Mouse (Mus musculus): ENCODE measurements around the gene Tsen34. TPM values are rescaled to one million over a fixed set of nuclear protein-coding genes. Genes with fewer than 3 reads are reported as not detected.
"Not testable (repeated sequence)": the region's sequence is repeated elsewhere in the genome, so short reads cannot be mapped to it uniquely, and the experiment has no call there.

Gene Tsen34
- polyA plus RNA-seq, 1 experiment: 0.70 TPM

DNA sequence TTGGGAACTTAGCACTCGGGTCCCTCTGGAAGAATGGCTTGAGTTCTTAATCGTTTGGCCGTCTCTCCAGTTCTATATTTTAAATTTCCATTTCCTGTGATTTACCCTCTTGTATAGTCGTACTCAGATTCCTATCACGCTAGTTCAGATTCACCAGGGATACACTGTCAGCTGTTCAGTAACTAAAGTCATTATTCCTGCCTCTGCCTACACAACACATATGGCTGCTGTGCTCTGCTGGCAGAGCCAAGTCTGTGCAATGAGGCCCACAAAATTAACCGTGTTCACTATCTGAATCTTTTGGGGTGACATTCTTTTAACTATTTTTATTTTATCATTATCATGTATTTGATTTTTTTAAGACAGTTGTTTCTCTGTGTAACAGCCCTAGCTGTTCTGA lies 5.8 kb downstream of the Tsen34 start:
- H3K27me3 ChIP-seq (ENCODE audit: control insufficient read depth): no peaks in the 10 kb centered on the region
- peaks cover 17% of the 10 kb centered on the region for H3K4me1 ChIP-seq (ENCODE audit: control insufficient read depth)
- no peak overlapping the region for H3K4me3 ChIP-seq (replicated peaks)
- no peaks in the 10 kb centered on the region; the same call in 1 of the 2 replicates for H3K36me3 ChIP-seq (ENCODE audit: control insufficient read depth)
- H3K9me3 ChIP-seq (ENCODE audit: control insufficient read depth, low read length): no peaks in the 10 kb centered on the region
- TF ChIP-seq GATA1 (IDR thresholded peaks at IDR 0.05; ENCODE audit: low read length): no peak
- no peak for TF ChIP-seq TAL1 (IDR thresholded peaks at IDR 0.05; ENCODE audit: low read length)

DNA sequence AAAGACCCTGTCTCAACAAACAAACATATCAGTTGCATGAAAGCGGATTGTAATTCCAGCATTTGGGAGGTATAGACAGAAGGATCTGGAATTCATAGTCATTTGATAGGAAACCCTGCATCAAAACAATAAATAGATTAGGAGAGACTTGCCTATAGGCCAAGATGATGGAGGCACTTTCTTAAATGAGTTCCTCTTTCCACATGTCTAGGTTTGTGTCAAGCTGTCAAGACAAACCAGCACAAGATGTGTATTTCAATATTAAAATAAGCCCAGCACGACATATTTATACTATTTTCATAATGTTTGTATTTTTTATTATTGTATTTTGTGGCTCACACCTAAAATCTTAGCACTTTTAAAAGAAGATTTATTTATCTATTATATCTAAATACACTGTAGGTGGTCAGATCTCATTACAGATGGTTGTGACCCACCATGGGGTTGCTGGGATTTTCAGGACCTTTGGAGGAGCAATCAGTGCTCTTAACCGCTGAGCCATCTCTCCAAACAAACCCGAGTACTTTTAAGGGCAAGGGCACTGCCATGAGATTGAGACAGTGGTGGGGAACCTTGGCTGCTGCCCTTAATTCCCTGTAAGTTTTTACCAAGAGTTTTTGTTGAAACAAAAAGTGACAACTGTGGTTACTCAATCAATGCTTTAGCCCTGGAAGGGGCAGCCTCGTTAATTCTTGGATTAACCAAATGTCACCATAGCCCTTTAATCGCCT lies 10.7 kb downstream of the Tsen34 start:
- Histone ChIP-seq H3K36me3 (ENCODE audit: control insufficient read depth) (peaks cover 37% of the 10 kb centered on the region), H3K27me3 (ENCODE audit: control insufficient read depth) (no peaks in the 10 kb centered on the region), H3K4me3 (replicated peaks) (peak overlapping the region; percentile 91), H3K9me3 (ENCODE audit: control insufficient read depth, low read length) (no peaks in the 10 kb centered on the region), H3K4me1 (ENCODE audit: control insufficient read depth) (peaks cover 29% of the 10 kb centered on the region)
- TF ChIP-seq GATA1 (IDR thresholded peaks at IDR 0.05; ENCODE audit: low read length) (no peak), TAL1 (IDR thresholded peaks at IDR 0.05; ENCODE audit: low read length) (no peak)

DNA sequence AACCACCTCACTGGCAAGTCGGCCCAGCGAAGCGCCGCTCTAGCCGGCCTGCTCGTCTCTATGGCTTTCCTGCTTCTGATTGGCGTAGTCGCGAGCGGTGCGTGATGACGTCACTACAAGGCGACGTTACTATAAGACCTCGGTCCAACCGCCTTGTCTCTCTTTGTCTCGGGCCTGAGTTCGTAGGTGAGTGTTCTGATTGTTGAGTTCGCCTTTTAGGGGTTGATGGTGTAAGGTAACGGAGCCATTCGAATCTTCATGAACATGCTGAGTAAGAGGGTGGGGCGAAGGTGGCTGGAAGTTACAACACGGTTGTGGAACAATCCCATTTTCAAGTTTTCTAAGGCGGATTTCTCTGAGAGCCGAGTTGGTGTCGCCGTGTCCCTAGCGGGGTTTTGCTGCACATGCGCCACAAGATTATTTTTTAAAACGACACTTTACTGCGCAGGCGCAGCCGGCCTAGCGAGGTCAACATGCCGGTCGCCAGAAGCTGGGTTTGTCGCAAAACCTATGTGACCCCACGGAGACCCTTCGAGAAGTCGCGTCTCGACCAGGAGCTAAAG lies 11.3 kb downstream of the Tsen34 start, which contains the start of gene Rps9:
Gene Rps9 (plus strand): TSS at position 115 of the 563 bp plus-strand sequence.
- TF ChIP-seq TAL1 (IDR thresholded peaks at IDR 0.05; ENCODE audit: low read length): no peak
- TF ChIP-seq GATA1 (IDR thresholded peaks at IDR 0.05; ENCODE audit: low read length): no peak
- Histone ChIP-seq H3K4me1 (ENCODE audit: control insufficient read depth) (peaks cover 29% of the 10 kb centered on the region), H3K9me3 (ENCODE audit: control insufficient read depth, low read length) (no peaks in the 10 kb centered on the region), H3K36me3 (ENCODE audit: control insufficient read depth) (peaks cover 37% of the 10 kb centered on the region), H3K27me3 (ENCODE audit: control insufficient read depth) (no peaks in the 10 kb centered on the region), H3K4me3 (replicated peaks) (peak within 1 kb of the TSS; percentile 91)

DNA sequence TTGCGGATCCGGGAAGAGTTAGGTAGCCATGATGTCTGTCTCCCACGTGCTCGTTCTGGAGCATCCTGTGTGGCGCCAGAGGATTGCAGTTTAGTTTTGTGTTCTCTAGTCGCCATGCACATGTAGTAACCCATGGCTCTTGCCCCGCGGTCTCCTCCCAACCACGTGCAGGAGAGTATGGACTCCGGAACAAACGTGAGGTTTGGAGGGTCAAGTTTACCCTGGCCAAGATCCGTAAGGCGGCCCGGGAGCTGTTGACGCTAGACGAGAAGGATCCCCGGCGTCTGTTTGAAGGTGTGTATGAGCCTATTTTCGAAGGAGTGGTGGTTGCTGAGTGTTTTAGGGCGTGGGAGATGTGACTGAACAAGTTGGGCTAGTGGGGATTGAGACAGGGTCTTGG lies 11.8 kb downstream of the Tsen34 start:
- H3K9me3 ChIP-seq (ENCODE audit: control insufficient read depth, low read length): no peaks in the 10 kb centered on the region
- no peaks in the 10 kb centered on the region for H3K27me3 ChIP-seq (ENCODE audit: control insufficient read depth)
- H3K4me1 ChIP-seq (ENCODE audit: control insufficient read depth): peaks cover 29% of the 10 kb centered on the region
- TF ChIP-seq TAL1 (IDR thresholded peaks at IDR 0.05; ENCODE audit: low read length): no peak
- peaks cover 37% of the 10 kb centered on the region for H3K36me3 ChIP-seq (ENCODE audit: control insufficient read depth)
- H3K4me3 ChIP-seq (replicated peaks): peak overlapping the region; percentile 91

DNA sequence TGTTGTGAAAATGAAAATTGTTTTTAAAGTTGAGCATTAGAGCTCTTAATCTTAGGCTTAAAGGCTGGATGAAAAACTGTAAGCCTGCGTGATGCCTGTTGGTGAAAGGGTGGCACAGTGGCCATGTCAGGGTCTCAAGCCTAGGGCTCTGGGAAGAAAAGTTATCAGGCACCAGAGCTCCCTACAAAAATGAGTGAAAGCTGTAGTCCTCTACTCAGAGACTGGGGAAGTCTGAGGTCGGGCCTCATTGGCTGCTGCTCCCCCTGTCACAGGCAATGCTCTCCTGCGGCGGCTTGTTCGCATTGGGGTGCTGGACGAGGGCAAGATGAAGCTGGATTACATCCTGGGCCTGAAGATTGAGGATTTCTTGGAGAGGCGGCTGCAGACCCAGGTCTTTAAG lies 12.8 kb downstream of the Tsen34 start:
- H3K4me3 ChIP-seq (replicated peaks): peak overlapping the region; percentile 91
- not testable (repeated sequence) for H3K27me3 ChIP-seq (ENCODE audit: control insufficient read depth); H3K9me3 ChIP-seq (ENCODE audit: control insufficient read depth, low read length)
- peaks cover 37% of the 10 kb centered on the region for H3K36me3 ChIP-seq (ENCODE audit: control insufficient read depth)
- peaks cover 29% of the 10 kb centered on the region for H3K4me1 ChIP-seq (ENCODE audit: control insufficient read depth)

DNA sequence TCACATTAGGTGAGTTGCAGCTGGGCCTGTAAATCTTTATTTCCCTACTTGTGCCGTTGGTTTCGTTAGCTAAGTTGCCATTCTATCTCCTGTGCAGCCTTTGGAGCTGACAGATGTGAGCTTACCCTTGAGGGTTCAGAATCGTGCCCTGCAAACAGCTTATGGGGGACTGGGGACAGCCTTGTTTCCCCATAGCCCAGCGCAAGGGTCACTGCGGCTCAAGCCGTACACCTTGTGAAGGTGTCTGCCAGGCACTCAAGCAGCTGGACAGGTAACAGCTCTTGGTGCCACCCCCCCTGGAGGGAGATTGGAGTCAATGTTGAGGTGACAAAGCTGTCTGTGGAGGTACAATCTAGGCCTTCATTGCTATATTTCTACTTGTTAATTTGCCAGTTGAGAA lies 13.2 kb downstream of the Tsen34 start:
- TF ChIP-seq TAL1 (IDR thresholded peaks at IDR 0.05; ENCODE audit: low read length): no peak
- Histone ChIP-seq H3K27me3 (ENCODE audit: control insufficient read depth) (no peaks in the 10 kb centered on the region), H3K4me3 (replicated peaks) (peak overlapping the region; percentile 91), H3K4me1 (ENCODE audit: control insufficient read depth) (peaks cover 29% of the 10 kb centered on the region), H3K36me3 (ENCODE audit: control insufficient read depth) (peaks cover 37% of the 10 kb centered on the region), H3K9me3 (ENCODE audit: control insufficient read depth, low read length) (no peaks in the 10 kb centered on the region)

DNA sequence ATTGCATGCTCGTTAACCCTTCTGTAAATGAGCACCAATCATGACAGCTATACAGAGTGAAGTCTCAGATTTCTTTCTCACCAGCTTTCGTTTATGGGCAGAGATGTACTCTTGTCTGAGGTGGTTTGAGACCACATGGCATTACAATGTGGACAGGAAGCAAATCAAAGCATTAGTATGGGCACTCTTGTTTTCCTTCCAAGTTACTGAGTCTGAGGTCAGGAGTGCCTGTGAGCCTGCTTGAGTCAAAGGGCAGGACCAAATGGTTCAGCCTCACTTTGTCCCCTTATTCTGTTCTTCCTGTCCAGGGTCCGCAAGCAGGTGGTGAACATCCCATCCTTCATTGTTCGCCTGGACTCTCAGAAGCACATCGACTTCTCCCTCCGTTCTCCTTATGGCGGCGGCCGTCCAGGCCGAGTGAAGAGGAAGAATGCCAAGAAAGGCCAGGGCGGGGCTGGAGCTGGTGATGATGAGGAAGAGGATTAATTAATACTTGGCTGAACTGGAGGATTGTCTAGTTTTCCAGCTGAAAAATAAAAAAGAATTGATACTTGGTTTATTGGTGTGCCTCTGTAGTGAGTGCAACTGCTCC lies 13.8 kb downstream of the Tsen34 start:
- H3K27me3 ChIP-seq (ENCODE audit: control insufficient read depth): no peaks in the 10 kb centered on the region
- H3K4me1 ChIP-seq (ENCODE audit: control insufficient read depth): peaks cover 29% of the 10 kb centered on the region
- no peaks in the 10 kb centered on the region for H3K9me3 ChIP-seq (ENCODE audit: control insufficient read depth, low read length)
- peak overlapping the region; percentile 91 for H3K4me3 ChIP-seq (replicated peaks)
- TF ChIP-seq TAL1 (IDR thresholded peaks at IDR 0.05; ENCODE audit: low read length) (no peak), GATA1 (IDR thresholded peaks at IDR 0.05; ENCODE audit: low read length) (no peak)
- peaks cover 37% of the 10 kb centered on the region for H3K36me3 ChIP-seq (ENCODE audit: control insufficient read depth)

DNA sequence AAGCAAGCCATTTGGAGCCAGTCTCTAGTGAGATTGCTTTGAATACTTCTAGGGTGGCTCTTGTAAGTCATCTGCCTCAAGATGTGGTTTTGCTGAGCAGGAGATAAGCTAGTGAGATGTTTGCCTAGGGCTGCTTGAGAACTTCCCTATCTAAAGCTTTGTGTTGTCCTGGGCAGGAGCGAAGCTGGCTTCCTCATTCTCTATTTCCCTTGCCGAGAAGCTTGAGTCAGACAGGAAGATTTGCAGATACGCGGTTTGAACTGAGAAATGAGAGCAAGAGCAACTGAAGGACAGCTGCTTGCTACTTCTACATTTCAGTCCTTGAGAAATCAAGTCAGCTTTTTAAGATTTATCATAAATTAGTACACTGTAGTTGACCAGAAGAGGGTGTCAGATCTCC lies 14.4 kb downstream of the Tsen34 start:
- peaks cover 29% of the 10 kb centered on the region for H3K4me1 ChIP-seq (ENCODE audit: control insufficient read depth)
- no peaks in the 10 kb centered on the region for H3K27me3 ChIP-seq (ENCODE audit: control insufficient read depth)
- peaks cover 37% of the 10 kb centered on the region for H3K36me3 ChIP-seq (ENCODE audit: control insufficient read depth)
- H3K4me3 ChIP-seq (replicated peaks): no peak overlapping the region
- TF ChIP-seq TAL1 (IDR thresholded peaks at IDR 0.05; ENCODE audit: low read length): no peak
- TF ChIP-seq GATA1 (IDR thresholded peaks at IDR 0.05; ENCODE audit: low read length): no peak
- no peaks in the 10 kb centered on the region for H3K9me3 ChIP-seq (ENCODE audit: control insufficient read depth, low read length)

DNA sequence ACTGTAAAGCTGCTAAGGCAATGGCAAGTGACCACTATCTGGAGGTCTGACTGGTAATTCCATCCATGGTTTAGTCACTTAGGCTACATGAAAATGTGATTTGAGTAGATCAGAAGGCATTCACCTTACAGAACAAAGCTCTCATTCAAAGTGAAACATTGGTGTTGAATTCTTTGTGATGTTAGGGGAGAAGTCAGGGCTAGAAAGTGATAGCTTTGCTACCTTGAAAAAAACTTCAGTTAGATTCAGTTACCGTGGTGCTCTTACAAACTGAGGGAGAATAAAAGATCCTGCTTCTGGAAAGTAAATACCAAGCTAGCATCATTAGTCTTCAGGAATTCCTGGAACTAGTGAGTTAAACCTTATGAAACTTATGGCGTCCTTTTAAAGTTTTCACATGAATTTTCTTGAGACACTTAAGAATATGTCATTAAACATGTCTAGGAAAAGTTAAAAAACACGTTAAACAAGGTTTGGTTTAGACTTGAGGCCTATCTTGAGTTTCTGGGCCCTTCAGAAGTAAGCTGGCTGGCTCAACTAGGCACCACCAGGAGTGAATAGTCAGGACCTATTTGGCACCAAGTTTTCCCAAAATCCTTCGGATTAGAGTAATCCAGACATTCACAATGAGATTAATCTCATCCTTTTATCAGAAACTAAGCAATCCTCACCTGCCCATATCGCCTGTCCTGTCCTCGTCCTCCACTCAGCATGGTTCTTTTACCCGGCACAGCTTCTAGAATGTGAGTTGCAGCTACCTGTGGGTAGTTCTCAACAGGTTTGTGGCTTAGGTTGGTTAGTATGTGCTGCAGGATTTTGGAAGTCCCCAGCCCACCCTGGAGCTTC lies 15.1 kb downstream of the Tsen34 start:
- Histone ChIP-seq H3K36me3 (ENCODE audit: control insufficient read depth) (peaks cover 37% of the 10 kb centered on the region), H3K4me1 (ENCODE audit: control insufficient read depth) (peaks cover 29% of the 10 kb centered on the region), H3K27me3 (ENCODE audit: control insufficient read depth) (no peaks in the 10 kb centered on the region), H3K4me3 (replicated peaks) (no peak overlapping the region), H3K9me3 (ENCODE audit: control insufficient read depth, low read length) (no peaks in the 10 kb centered on the region)
- TF ChIP-seq GATA1 (IDR thresholded peaks at IDR 0.05; ENCODE audit: low read length) (no peak), TAL1 (IDR thresholded peaks at IDR 0.05; ENCODE audit: low read length) (no peak)

DNA sequence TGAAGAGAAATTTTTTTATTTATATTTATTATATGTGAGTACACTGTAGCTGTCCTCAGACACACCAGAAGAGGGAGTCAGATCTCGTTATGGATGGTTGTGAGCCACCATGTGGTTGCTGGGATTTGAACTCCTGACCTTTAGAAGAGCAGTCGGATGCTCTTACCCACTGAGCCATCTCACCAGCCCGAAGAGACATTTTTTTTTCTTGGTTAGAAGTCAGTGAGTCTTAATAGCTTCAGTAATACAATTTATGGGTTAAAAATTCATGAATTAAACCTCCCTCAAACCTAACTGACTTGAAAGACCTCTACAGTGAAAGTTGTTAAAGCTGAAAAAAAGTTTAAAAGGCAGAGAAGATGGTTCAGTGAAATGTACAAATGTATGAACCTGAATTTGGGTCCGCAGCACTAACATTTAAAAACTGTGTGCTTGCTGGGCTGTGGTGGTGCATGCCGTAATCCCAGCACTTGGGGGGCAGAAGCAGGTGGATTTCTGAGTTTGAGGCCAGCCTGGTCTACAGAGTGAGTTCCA lies 15.9 kb downstream of the Tsen34 start:
- H3K27me3 ChIP-seq (ENCODE audit: control insufficient read depth); H3K9me3 ChIP-seq (ENCODE audit: control insufficient read depth, low read length); H3K4me3 ChIP-seq (replicated peaks): not testable (repeated sequence)
- peaks cover 37% of the 10 kb centered on the region for H3K36me3 ChIP-seq (ENCODE audit: control insufficient read depth)
- H3K4me1 ChIP-seq (ENCODE audit: control insufficient read depth): peaks cover 25% of the 10 kb centered on the region
